Mouse (Mus musculus): ENCODE results near the gene Pdk1.

The Pdk1 gene

DNA sequence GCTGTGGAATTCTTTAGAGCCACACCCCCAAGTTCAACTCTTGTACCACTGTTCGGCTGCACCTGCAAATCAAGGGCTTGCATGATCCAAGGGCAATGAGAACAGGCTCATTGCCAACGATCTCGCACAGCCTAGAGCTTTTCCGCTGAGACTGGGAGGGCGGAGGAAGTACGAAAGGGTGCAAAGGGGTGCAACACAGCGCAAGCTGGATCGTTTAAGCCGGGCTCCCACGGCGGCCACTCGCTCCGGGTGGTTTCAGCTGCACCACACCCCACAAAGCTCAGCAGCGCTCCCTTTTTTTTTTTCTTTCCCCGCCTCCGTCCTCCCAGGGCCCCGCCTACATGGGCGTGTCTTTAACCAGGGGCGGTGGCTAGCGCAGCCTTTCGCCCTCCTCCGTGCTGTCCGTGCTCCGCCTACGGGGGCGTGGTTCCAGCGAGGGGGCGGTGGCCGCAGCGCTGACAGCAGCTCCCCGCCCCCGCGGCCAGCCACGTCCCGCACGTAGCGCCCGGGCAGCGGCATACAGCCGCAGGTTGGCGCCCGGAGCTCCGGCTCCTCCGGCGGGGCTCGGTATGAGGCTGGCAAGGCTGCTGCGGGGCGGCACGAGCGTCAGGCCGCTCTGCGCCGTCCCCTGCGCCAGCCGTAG, at the start of gene Pdk1:
Gene Pdk1, plus strand, starts transcription at position 424 of the 643 bp plus-strand sequence.
- under 1% methylated on average over 55 of the region's 55 CpGs for WGBS

DNA sequence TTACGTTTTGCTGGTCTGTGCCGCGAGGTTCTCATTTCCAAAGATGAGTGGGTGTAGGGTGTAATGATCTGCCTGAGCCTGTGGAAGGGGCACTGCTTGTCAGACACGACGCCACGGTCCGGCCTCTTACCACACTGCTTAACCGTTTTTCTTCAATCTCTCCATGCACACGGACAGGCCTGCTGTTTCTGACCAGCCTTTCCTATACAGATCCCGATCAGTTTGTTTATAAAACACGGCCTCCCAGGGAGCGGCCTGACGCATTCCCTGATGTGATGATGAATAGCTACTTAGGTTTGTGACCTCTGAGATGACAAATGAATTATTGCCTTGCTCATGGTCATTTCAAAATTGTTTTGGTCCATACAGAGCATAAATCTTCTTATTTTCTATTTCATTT, 48.9 kb upstream of the Pdk1 start:
- 78% methylated on average over 13 of the region's 13 CpGs for WGBS

DNA sequence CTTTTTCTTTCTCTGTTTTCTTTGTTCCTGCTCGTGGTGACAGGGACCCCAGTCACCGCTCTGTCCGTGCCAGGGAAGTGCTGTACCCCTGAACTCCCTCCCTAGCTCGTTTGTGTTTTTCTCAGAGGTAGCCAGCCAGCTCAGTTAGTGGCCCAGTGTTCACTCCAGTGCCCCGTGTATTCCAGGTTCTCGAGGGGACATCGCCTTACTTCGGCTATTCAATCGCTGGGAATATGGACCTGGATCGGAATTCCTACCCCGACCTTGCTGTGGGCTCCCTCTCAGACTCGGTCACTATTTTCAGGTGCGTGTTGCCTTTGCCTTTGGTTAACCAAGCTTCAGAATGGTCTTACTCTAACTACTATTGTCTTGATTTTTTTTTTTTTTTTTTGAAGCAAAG, 45.3 kb upstream of the Pdk1 start:
- 88% methylated on average over 13 of the region's 13 CpGs for WGBS

DNA sequence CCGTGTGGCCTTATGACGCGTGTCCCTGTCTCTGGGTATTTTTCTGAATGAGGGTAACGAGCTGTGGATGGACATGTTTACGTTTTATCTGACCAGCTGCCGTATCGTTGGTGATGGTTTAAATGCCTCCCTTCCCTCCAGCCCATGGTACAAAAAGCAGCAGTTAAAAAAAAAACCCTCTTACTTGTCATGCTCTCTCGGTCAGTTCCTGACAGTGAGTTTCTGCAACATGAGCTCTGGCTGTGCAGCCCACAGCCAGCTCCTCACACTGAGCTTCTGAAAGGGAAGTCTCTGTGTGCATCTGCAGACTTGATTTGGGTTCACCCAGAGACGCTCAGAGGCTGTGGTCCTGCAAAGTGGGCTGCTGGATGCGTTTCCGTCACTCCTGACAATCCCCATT, 44.1 kb upstream of the Pdk1 start:
- WGBS = 80% methylated on average over 11 of the region's 11 CpGs

DNA sequence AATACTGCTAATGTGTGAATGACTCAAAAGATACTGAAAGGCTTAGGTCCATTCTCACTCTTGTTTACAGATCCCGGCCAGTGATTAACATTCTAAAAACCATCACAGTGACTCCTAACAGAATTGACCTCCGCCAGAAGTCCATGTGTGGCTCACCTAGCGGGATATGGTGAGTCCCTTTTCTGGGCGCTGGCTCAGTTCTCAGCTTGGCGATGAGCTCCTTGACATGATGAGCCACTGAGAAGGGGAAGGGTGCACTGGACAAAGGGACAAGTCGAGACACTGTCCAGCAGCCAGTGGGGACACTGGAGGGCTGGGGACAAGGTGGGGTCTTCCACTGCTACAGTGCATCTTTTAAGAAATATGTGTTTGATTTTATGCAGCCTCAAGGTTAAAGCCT, 39.4 kb upstream of the Pdk1 start:
- 91% methylated on average over 6 of the region's 6 CpGs for WGBS

DNA sequence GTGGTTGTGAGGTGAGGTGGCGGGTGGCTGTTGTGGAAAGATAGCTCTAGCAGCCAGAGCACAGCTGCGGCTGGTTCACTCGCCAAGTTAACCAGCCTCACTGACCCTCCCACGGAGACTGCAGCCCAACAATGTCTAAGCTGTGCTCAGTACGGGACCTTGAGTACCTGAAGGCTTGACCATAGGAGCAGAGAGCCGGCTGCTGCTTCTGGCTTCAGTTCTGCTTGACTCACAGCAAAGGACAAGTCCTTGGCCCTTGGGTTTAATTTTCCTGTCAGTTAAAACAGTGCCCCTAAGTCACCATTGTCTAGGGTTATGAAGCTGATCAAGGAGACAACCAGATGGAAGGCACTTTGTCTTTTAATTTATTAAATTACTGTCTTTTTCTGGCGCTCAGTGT, 38.7 kb upstream of the Pdk1 start:
- 84% methylated on average over 7 of the region's 7 CpGs for WGBS

DNA sequence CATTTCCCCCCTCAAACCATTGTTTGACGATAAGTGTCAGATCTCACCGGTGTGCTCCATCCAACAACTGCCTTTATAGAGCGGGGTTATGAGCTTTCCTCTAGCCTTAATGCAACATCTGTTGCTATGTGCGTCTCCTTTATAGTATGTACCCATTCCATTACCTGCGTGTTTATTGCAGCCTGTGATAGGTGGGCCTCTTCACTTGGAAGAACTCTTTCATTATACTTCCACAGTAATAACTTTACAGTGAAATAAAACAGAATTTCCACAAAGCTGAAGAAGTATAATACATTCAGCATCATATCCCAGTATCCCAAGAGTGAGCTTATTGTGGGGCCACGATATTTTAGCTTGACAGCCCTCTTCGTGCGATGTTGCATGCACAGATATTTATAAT, 37.5 kb upstream of the Pdk1 start:
- WGBS = 96% methylated on average over 8 of the region's 8 CpGs

DNA sequence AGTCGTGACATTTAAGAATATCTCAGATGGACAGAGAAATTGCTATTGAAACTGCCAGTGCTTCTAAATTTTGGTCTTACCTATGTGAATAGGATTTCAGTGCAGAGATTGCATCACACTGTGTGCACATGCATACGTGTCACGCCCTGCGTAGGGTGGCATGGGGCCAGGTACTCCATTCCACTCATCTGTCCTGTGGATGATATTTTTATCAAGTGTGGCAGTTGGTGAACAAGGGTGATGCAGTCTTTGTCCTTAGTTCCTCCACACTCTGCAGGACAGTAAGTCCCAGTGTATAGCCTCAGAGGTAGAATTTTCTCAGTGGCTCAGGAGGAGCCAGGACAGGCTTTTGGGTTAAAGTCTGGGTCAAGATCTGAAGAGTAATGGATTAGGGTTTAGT, 36.8 kb upstream of the Pdk1 start:
- 94% methylated on average over 4 of the region's 4 CpGs for WGBS

DNA sequence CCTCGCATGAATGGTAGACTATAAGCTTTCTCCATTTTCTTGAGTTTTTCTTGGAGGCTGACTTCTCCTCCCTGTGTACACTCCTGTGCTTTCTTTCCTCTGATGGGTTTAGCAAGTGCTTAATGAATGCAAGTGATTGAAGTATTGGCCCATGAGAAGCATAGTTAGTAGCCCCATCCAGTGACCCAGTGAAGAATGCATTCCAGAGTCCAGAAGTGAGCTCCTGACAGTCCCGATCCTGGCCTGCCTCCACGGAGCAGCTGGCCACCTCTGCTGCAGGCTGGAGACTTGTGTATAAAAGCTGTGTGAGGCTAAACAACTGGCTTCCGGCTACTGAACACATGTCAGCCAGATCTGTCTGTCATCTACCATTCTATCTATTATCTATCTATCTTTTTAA, 35.8 kb upstream of the Pdk1 start:
- WGBS = 63% methylated on average over 4 of the region's 4 CpGs

DNA sequence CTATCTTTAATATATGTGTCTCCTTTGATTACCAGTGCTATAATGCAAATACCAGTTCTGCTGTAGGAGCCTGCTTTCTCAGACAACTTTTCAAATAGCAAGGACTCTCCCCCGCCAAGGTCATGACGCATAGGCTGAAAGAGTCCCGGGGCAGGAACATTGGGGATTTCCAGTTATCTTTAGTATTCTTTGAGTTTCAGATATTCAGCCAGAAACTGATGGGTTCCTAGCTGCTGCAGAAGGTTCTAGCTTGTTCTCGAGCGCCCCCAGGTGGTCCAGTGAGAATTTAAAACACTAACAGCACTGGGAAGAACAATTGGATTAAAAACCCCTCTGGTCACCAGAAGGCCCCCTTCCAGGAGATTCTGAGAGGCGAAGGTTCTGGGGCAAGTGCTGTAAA, 35.2 kb upstream of the Pdk1 start:
- 25% methylated on average over 6 of the region's 6 CpGs for WGBS

DNA sequence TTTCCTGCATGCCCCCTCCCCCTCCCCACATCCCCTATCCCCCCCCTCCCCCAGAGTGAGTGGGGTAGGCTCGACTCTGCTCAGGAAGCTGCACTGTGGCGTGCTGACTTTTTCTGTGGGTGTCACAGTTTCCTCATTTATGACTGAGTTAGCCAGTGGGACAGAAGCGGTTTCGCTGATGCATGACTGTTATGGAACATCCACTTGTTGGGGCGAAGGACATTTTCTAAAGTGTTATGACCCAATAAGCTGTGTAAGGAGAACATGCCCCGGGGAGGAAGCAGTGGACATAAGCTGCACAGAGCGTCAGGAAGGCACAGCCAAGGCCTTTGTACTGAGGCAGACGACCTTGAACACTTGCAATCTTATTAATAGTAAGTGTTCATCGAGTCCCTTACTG, 29.7 kb upstream of the Pdk1 start:
- 76% methylated on average over 9 of the region's 9 CpGs for WGBS

DNA sequence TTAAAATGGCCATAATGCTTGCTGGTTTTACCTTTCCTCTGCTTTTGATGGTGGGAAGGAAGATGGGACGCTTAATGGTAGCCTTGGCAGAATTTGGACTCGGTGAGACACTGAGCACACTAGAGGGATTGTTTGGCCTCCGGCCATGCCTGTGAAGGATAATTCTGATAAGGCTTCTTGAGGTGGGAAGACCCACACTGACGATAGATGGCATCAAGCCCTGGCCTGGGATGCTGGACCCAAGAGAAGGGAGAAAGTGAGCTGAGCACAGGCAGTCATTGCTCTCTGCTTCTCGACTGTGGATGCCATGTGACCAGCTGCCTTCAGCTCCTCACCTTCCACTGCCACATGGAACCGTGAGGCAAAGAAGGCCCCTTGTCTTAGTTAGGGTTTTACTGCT, 28.1 kb upstream of the Pdk1 start:
- WGBS = 91% methylated on average over 6 of the region's 6 CpGs

DNA sequence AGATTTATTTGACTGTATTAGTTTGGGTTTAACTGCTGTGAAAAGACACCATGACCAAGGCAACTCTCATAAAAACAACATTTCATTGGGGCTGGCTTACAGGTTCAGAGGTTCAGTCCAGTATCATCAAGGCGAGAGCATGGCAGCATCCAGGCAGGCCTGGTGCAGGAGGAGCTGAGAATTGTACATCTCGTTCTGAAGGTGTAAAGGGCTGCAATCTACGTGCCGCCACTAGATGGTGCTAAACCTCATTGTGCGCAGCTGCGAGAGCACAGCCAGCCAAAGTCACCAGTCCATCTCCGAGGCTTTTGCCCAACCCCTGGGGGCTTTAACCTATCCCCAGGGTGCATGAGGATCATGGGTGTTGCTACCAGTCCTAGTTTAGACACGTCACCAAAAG, 20.9 kb upstream of the Pdk1 start:
- 4% methylated on average over 7 of the region's 8 CpGs for WGBS

DNA sequence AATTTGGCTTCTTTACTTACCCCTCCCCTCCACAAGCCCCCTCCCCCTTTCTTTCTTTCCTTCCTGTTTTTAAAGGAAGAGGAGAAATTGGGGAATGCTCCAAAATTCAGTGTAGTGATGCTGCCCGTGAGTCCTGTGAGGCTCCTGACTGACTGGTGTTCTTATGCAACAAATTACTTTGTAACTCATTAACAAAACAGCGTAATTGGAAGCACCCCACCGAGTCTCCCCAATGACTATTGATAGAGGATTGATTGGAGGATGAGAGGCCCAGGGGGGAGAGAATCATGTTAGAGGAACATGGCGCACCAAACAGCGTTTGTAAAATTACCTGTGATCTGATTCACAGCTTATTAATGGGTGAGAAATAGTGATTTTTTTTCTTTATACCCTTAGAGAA, 17.9 kb upstream of the Pdk1 start:
- WGBS = 80% methylated on average over 5 of the region's 5 CpGs

DNA sequence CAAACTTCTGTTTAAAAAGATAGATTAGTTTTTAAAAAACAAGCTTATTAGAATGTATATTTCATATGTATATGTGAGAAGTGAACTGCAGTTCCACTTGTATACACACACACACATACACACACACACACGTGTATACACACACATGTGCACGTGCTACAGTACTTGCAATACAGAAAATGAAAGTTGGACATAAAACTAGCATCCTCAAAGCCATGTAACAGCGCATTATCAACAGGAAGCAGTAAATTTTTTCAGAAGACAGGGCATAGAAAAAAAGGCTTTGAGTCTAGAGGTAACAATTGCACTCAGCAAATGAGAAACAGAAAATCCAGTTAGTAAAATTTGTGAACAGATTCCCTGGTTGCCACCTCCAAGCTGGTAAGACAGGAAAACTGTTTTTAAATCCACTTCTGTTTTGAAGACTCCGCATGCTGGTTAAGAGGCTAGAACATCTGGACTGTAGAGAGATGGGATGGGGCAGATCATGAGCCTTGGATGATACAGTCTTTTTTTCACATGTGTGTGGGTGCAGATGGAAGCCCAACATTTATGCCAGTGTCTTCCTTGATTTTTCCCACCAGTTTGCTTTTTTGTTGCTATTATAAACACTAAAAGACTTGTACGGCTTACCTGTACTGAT, 9.4 kb upstream of the Pdk1 start:
- 65% methylated on average over 5 of the region's 5 CpGs for WGBS

DNA sequence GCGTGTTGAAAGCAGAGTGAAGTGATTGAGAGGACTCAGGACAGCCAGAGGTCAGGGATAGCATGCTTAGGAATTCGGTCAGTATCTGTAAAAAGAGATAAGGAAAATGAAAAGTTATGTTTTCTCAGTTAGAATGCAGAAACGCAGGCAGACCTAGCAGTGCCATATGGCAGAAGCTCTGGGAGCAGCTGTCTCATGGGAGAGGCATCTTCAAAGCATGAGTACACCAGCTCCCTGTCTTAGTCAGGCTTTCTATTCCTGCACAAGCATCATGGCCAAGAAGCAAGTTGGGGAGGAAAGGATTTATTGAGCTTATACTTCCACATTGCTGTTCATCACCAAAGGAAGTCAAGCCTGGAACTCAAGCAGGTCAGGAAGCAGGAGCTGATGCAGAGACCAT, 8.0 kb upstream of the Pdk1 start:
- 45% methylated on average over 3 of the region's 3 CpGs for WGBS

DNA sequence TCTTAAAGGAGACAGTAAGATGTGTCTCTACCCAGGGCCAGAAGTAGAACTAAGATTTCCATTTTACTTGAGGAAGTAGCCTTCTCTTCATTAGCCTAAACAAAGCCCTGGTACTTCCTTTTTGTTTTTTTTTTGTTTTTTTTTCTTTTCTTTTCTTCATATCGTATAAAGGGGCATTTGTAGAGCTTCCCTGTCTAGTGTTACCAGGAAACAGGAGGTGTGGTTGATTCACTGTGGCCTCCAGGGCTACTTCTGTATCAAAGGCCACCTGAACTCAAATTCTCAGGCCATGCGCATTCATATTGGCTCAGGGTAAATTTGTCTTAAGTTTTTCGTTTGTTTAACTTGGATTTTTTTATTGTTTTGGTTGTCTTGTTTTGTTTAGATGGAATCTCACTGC, 7.1 kb upstream of the Pdk1 start:
- WGBS = 64% methylated on average over 3 of the region's 3 CpGs

DNA sequence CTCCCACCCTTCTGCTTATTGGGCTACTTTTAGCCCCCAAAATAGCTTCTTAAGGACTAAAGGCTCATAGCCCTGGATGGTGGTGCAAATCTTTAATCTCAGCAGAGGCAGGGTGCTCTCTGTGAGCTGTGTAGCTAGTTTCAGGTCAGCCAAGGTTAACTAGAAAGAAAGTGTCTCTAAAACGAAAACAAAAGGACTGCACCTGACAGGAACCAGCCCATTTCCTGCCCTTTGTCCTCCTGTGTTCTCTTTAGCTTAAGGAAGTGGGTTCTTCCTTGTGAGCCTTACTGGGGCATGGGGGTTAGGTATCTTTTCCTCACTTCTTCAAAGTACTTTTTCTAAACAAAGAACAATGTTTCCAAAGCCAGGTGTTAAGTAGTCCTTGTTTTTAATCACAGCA, 6.5 kb upstream of the Pdk1 start:
- 62% methylated on average over 1 of the region's 1 CpGs for WGBS

DNA sequence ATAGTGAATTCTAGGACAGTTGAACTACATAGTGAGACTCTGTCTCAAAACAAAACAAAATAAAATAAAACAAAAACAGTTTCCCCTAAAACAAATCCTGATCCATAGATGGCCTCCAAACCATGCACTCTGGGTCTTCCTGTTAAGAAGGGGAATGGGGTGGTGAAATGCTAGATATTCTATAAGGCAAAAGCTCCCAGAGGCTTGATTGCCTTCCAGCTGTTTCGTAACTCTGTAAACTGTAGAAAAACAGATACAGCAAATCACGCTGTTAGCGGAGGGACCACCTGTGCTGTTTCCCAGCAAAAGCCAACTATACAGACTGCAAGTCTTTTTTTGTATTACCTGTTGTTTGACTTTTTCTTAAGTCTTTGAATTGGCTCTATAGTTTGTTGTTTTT, 6.0 kb upstream of the Pdk1 start:
- 74% methylated on average over 3 of the region's 3 CpGs for WGBS

DNA sequence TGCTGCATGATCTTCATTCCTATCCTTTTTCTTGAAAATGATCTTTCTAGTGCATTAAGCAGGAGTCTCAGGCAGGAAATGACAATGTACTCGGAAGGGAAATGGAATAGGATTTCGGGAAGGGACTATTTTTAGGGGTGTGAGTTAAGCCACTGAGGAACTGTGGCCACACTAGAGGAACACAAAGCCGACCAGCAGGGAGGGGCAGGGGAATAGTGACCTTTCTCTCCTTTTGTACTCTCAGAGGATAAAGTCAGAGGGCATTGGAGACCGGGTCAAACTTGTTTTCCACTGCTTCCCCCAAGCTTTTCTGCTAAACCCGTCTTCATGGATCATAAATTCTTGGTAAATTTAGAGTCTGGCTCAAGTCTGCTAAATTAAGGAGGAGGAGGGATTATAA, 5.5 kb upstream of the Pdk1 start:
- 18% methylated on average over 5 of the region's 5 CpGs for WGBS

DNA sequence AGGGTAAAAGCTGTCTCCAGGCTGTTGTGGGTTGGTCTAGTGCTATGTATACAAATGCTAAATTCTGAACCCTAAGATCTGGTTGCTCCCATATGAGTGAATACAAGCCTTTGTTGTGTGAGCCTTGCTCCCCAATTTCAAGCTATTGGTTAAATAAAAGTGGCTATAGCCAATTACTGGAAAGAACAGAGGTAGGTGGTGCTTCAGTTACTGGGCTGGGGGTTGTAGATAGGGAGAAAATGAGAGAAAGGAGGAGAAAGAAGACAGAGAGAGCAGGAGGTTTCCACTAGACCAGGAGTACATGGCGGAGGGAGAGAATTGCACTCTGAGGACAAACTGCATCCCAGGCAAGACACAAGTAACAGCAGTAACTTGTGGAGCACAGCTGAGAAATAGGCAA, 4.8 kb upstream of the Pdk1 start:
- 92% methylated on average over 1 of the region's 1 CpGs for WGBS

DNA sequence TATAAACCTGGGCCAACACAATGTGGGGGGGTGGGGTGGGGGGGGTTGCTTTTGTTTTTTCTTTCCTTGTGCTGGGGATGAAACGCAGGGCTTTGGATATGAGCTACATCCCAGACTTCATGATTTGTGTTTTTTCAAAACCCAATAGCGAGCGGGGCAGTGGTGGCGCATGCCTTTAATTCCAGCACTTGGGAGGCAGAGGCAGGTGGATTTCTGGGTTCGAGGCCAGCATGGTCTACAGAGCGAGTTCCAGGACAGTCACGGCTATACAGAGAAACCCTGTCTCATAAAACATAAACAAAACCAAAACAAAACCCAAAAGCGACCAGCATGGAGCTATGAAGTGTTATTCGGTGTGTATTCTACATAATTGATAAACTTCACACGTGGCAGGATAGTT, 883 bp upstream of the Pdk1 start:
- WGBS = 81% methylated on average over 10 of the region's 10 CpGs

DNA sequence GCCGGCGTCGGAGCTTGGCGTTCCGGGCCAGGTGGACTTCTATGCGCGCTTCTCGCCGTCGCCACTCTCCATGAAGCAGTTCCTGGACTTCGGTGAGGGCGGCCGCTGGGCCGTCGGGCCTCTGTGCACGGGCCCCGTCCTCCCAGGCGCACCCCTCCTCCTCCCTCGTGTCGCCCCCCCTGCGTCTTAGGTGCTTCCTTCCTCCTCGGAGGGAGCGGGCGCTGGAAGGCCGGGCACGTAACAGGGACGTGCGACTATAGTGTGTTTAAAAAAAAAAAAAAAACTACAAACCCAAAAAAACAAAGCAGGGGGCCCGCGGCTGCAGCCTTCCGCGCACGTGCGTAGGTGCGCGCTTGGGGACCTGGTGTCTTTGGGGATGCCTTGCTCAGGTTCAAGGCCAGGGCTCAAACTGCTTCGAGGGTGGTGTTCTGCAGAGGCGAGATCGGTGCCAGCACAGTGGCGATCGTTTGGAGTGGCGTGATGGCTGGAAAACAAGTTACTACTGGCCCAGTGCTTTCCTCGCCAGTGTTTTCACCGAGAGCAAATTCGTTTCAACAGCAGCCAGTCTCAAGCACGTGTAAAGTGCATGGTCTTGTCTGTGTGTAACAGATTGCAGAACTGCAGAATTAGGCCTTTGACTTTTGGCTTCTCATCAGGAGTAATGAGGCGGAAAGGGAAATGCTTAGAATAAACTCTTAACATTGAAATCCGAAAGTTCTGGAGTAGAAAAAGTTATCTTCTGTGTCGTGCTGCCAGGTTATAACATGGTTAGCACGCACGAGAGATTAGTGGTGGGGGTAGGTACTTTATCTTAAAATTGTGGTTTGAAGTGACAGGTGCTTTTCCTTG, 674 bp downstream of the Pdk1 start:
- WGBS = 5% methylated on average over 50 of the region's 51 CpGs

Data from cerebral cortex, adult 2 months (tissue).